In genomic region chr17:85612526-85613265, GRCm38 (mm10) we compare ENCODE assay signal across 21 mouse cellular contexts. TPM values are rescaled to one million over a fixed set of nuclear protein-coding genes. Genes with fewer than 3 reads are reported as not detected.
DNase-seq lines count a peak whose midpoint lies in the region; ATAC-seq and TF ChIP-seq lines count a peak whose summit lies in the region.
"Had no signal": no experiment of that assay in that cellular context is flagged by ENCODE, and none has a peak within 500 bp of the region (broad histone marks: within the 10 kb centered on the region; RNA-seq: fewer than 3 reads in every experiment).

No protein-coding gene starts in this region.

- H3K27me3 ChIP-seq in ES-Bruce4 (ENCODE audit: control insufficient read depth, insufficient read depth, low read length, poor library complexity, severe bottlenecking): peaks cover 57% of the 10 kb centered on the region
- peaks cover 99% of the 10 kb centered on the region for H3K27me3 ChIP-seq in forebrain, embryonic 12.5 days
- peaks cover 100% of the 10 kb centered on the region for H3K27me3 ChIP-seq in midbrain, embryonic 12.5 days

- H3K36me3 ChIP-seq in ES-Bruce4 (ENCODE audit: control insufficient read depth, insufficient read depth, low read length, poor library complexity, severe bottlenecking): no peaks in the 10 kb centered on the region
- no peaks in the 10 kb centered on the region for H3K36me3 ChIP-seq in forebrain, embryonic 12.5 days (replicated peaks)
- no peaks in the 10 kb centered on the region for H3K36me3 ChIP-seq in midbrain, embryonic 12.5 days
- H3K36me3 ChIP-seq: heart, embryonic 13.5 days; limb, embryonic 13.5 days; neural tube, embryonic 15.5 days had no signal

- no peak overlapping the region for H3K27ac ChIP-seq in ES-Bruce4 (ENCODE audit: insufficient read depth, low read length)
- H3K27ac ChIP-seq in forebrain, embryonic 12.5 days: peak overlapping the region; percentile 95; the same call in 1 of the 2 replicates
- peak overlapping the region; percentile 65 for H3K27ac ChIP-seq in midbrain, embryonic 12.5 days (replicated peaks)
- H3K27ac ChIP-seq: heart, embryonic 13.5 days; limb, embryonic 13.5 days; neural tube, embryonic 15.5 days had no signal

- TF ChIP-seq EP300 in ES-Bruce4 (IDR thresholded peaks at IDR 0.05; ENCODE audit: insufficient read depth, low read depth, low read length): no peak

- H3K9ac ChIP-seq in ES-Bruce4 (ENCODE audit: low read depth, poor library complexity, severe bottlenecking): no peak overlapping the region
- peak overlapping the region; percentile 57 for H3K9ac ChIP-seq in forebrain, embryonic 12.5 days
- H3K9ac ChIP-seq in midbrain, embryonic 12.5 days (replicated peaks): peak overlapping the region; percentile 41; the same call in 1 of the 2 replicates
- H3K9ac ChIP-seq: heart, embryonic 13.5 days; limb, embryonic 13.5 days; neural tube, embryonic 15.5 days had no signal

- TF ChIP-seq CTCF in ES-Bruce4 (IDR thresholded peaks at IDR 0.05; ENCODE audit: low read depth, low read length): no peak

- H3K9me3 ChIP-seq in ES-Bruce4 (replicated peaks; ENCODE audit: control insufficient read depth, insufficient read depth, low read length, poor library complexity, severe bottlenecking): 0 out of 2 replicates have a peak, but pooled peaks cover 4% of the 10 kb centered on the region
- H3K9me3 ChIP-seq in forebrain, embryonic 12.5 days: no peaks in the 10 kb centered on the region
- no peaks in the 10 kb centered on the region for H3K9me3 ChIP-seq in midbrain, embryonic 12.5 days
- H3K9me3 ChIP-seq: heart, embryonic 13.5 days; limb, embryonic 13.5 days; neural tube, embryonic 15.5 days had no signal

- H3K4me1 ChIP-seq in ES-Bruce4 (ENCODE audit: control insufficient read depth, insufficient read depth, low read length): peaks cover 2% of the 10 kb centered on the region
- H3K4me1 ChIP-seq in forebrain, embryonic 12.5 days: peaks cover 60% of the 10 kb centered on the region
- peaks cover 35% of the 10 kb centered on the region for H3K4me1 ChIP-seq in midbrain, embryonic 12.5 days

- TF ChIP-seq POLR2A in ES-Bruce4 (IDR thresholded peaks at IDR 0.05; ENCODE audit: insufficient read depth, low read length): no peak

- 4% methylated on average over 31 of the region's 31 CpGs for WGBS in forebrain, embryonic 12.5 days
- WGBS in midbrain, embryonic 12.5 days: 2% methylated on average over 31 of the region's 31 CpGs

- H3K4me2 ChIP-seq in forebrain, embryonic 12.5 days: peak overlapping the region; percentile 69
- peak overlapping the region; percentile 52 for H3K4me2 ChIP-seq in midbrain, embryonic 12.5 days (replicated peaks)
- H3K4me2 ChIP-seq: heart, embryonic 13.5 days; limb, embryonic 13.5 days; neural tube, embryonic 15.5 days had no signal

- peak; percentile 53 for DNase-seq in R1 (ENCODE audit: low read depth, low spot score)
- no peak for DNase-seq in kidney, postnatal 4 days
- no peak for DNase-seq in adrenal gland, postnatal 10 days
- no peak for DNase-seq in lung, postnatal 14 days
- no peak for DNase-seq in neural tube, embryonic 10.5 days (ENCODE audit: extremely low spot score, low spot score)
- DNase-seq: kidney, postnatal 36 days; lung, postnatal 36 days; thymus, postnatal 14 days had no signal

- H3K4me3 ChIP-seq in ES-Bruce4 (ENCODE audit: low read depth, low read length): peak overlapping the region; percentile 1; the same call in 1 of the 2 replicates
- peak overlapping the region; percentile 43 for H3K4me3 ChIP-seq in forebrain, embryonic 12.5 days (replicated peaks)
- H3K4me3 ChIP-seq in midbrain, embryonic 12.5 days: peak overlapping the region; percentile 40
- H3K4me3 ChIP-seq: heart, embryonic 13.5 days; limb, embryonic 13.5 days; neural tube, embryonic 15.5 days had no signal

- no peak for ATAC-seq in forebrain, embryonic 12.5 days (ENCODE audit: low FRiP score)
- no peak for ATAC-seq in midbrain, embryonic 12.5 days (ENCODE audit: low FRiP score, low read depth)
- ATAC-seq: activated CD4-positive, CD25-positive, alpha-beta regulatory T cell, adult 4 months; intestine, postnatal 0 days had no signal

RNA-seq across cellular contexts. Expression of gene Six3, which starts 0.7 kb away (rescaled TPM):
- polyA plus RNA-seq in ES-Bruce4 (2011; ENCODE audit: insufficient read depth, insufficient read length, low read depth, missing spikeins): 0.26 TPM in 1 of 2 replicates, not detected in the other
- 26.1 and 27.4 TPM in 2 replicates for polyA plus RNA-seq in forebrain, embryonic 12.5 days (2016; fragmentation: Nextera tagmentation; extraction: Ambion mirVana)
- 19.8 and 25.1 TPM in 2 replicates for polyA plus RNA-seq in midbrain, embryonic 12.5 days (2016; fragmentation: Nextera tagmentation; extraction: Ambion mirVana)
- not detected for total RNA-seq in adrenal gland, postnatal 10 days (2021)
- total RNA-seq: hematopoietic stem cell, adult 5-6 weeks; MEL had no signal
- polyA plus RNA-seq: activated CD4-positive, CD25-positive, alpha-beta regulatory T cell, adult 4 months; gonadal fat pad, adult 2 months; heart, embryonic 13.5 days; intestine, postnatal 0 days; limb, embryonic 13.5 days; liver, embryonic 16.5 days; neural tube, embryonic 15.5 days; small intestine, adult 2 months had no signal

Comparison
In these comparisons a context has a peak if more than half of its experiments do, and no peak if none do; other contexts are left out.
1. RNA of gene Six3, which starts 0.7 kb away (polyA plus RNA-seq): 26.1 to 27.4 TPM in forebrain, embryonic 12.5 days and 19.8 to 25.1 TPM in midbrain, embryonic 12.5 days; 0.26 TPM in ES-Bruce4; every median in the first group is over 10 times any median in the second.
2. Peak in every context shown above with its lines, with median percentiles within 50 percentile points of each other: H3K4me3 ChIP-seq.